Mouse (Mus musculus) forebrain, embryonic 10.5 days (tissue): ENCODE data around the gene Git2. TPM values are rescaled to one million over a fixed set of nuclear protein-coding genes. Genes with fewer than 3 reads are reported as not detected.

Source experiments
- DNase-seq: peaks from one replicate; pipeline ENCODE4 v3.0.0-alpha.2; 2017; ENCODE audit warnings: low spot score; ENCODE audit errors: extremely low spot score
- H3K27ac ChIP-seq: fragments of 300-500 bp; sonication (generic); 2 replicates; pipeline ENCODE4 v1.5.1; 2016; ENCODE audit warnings: mild to moderate bottlenecking
- H3K27me3 ChIP-seq: fragments of 300-500 bp; sonication (generic); 2 replicates; pipeline ENCODE4 v1.6.1; 2016; ENCODE audit warnings: mild to moderate bottlenecking; ENCODE audit not compliant: poor library complexity, severe bottlenecking
- H3K36me3 ChIP-seq: fragments of 300-500 bp; sonication (generic); replicated peaks from 2 replicates; pipeline ENCODE4 v1.6.1; 2016; ENCODE audit warnings: mild to moderate bottlenecking, moderate library complexity
- H3K4me1 ChIP-seq: fragments of 300-500 bp; sonication (generic); 2 replicates; pipeline ENCODE4 v1.6.1; 2016
- H3K4me3 ChIP-seq: fragments of 300-500 bp; sonication (generic); 2 replicates; pipeline ENCODE4 v1.5.1; 2016; ENCODE audit warnings: mild to moderate bottlenecking, moderate library complexity
- H3K9me3 ChIP-seq: fragments of 300-500 bp; sonication (generic); 2 replicates; pipeline ENCODE4 v1.6.1; 2016; ENCODE audit warnings: mild to moderate bottlenecking, moderate library complexity
- WGBS: fragments of 180-500 bp; shearing (Covaris S2); methylation state at CpG from one replicate; pipeline ENCODE4 v1.1.7; 2016; 5-methylcytosine and 5-hydroxymethylcytosine counted together
- microRNA-seq: library from miRNA; unstranded; fragments of <30 nt; microRNA quantifications from one replicate; pipeline ENCODE4, GENCODE M21; 2017
- polyA plus RNA-seq: library from polyadenylated mRNA; unstranded; fragments of >200 nt; fragmentation: Nextera tagmentation; extraction: Ambion mirVana; gene quantifications from 2 replicates; pipeline ENCODE4 v1.2.1, GENCODE M21; 2016

Git2 gene
- polyA plus RNA-seq, 1 experiment from 2014 or later, result 33.1 TPM

- H3K27ac ChIP-seq, result peak overlapping the region; percentile 17
- H3K36me3 ChIP-seq, result peaks cover 27% of the 10 kb centered on the region
- H3K27me3 ChIP-seq, result no peaks in the 10 kb centered on the region
- no peak for DNase-seq
- peaks cover 44% of the 10 kb centered on the region for H3K4me1 ChIP-seq
- H3K4me3 ChIP-seq, result no peak overlapping the region
- 67% methylated on average over 17 of the region's 17 CpGs for WGBS
- H3K9me3 ChIP-seq, result no peaks in the 10 kb centered on the region
Observed at GRCm38 (mm10) chr5:114679841-114680591, 95.3 kb downstream of the Git2 start.

Small RNA genes lying within 50 kb of the gene (microRNA-seq; reads per million reads assigned to microRNA genes)
- gene Mir7028, result not detected

Other genes starting within 250 kb of the Git2 start
- gene Fam222a, start 207.5 kb downstream of the Git2 start, polyA plus RNA-seq, result 3.9 and 4.1 TPM in 2 replicates
- gene Trpv4, start 117.1 kb downstream of the Git2 start, polyA plus RNA-seq, result 0.17 and 0.31 TPM in 2 replicates
- gene Gltp, start 84.5 kb downstream of the Git2 start, polyA plus RNA-seq, result 86.9 and 88.8 TPM in 2 replicates
- gene Tchp, start 67.8 kb downstream of the Git2 start, polyA plus RNA-seq, result 20.9 and 22.6 TPM in 2 replicates
- 38.3 and 39.5 TPM in 2 replicates for gene Ankrd13a, start 840 bp downstream of the Git2 start, polyA plus RNA-seq
- gene 1500011B03Rik, start 48.0 kb upstream of the Git2 start, polyA plus RNA-seq, result 118 and 119 TPM in 2 replicates
- not detected in 2 replicates for gene 4930519G04Rik, start 78.1 kb upstream of the Git2 start, polyA plus RNA-seq
- 0.14 and 0.15 TPM in 2 replicates for gene Gm9936, start 83.2 kb upstream of the Git2 start, polyA plus RNA-seq
- gene Oasl2, start 121.4 kb upstream of the Git2 start, polyA plus RNA-seq, result 0.34 and 0.45 TPM in 2 replicates
- not detected in 2 replicates for gene Oasl1, start 147.7 kb upstream of the Git2 start, polyA plus RNA-seq
- 41.5 and 43.3 TPM in 2 replicates for gene 2210016L21Rik, start 166.6 kb upstream of the Git2 start, polyA plus RNA-seq
- gene Hnf1a, start 195.6 kb upstream of the Git2 start, polyA plus RNA-seq, result not detected in 2 replicates
- gene Sppl3, start 235.6 kb upstream of the Git2 start, polyA plus RNA-seq, result 11.8 and 13.3 TPM in 2 replicates